Mouse (Mus musculus) kidney, adult 2 months (tissue): ENCODE measurements around the gene Lrrc75a. TPM values are rescaled to one million over a fixed set of nuclear protein-coding genes. Genes with fewer than 3 reads are reported as not detected.
A peak's percentile ranks its signal among the peaks of the same experiment; 100 is the strongest.

ENCODE experiments used
- DNase-seq: peaks from one replicate; pipeline ENCODE4 v3.0.0; 2021
- H3K27ac ChIP-seq: fragments of 200-500 bp; 2 replicates; pipeline ENCODE4 v1.5.1; 2012; ENCODE audit warnings: low read depth, low read length, control low read depth, inconsistent platforms; ENCODE audit not compliant: insufficient read depth
- H3K27me3 ChIP-seq: fragments of 200-500 bp; replicated peaks from 2 replicates; pipeline ENCODE4 v1.6.1; 2012; ENCODE audit warnings: mild to moderate bottlenecking, moderate library complexity, low read length, inconsistent platforms; ENCODE audit not compliant: control insufficient read depth, insufficient read depth
- H3K36me3 ChIP-seq: fragments of 200-500 bp; 2 replicates; pipeline ENCODE4 v1.6.1; 2012; ENCODE audit warnings: mild to moderate bottlenecking, moderate library complexity, low read length, inconsistent platforms; ENCODE audit not compliant: control insufficient read depth, insufficient read depth
- H3K4me1 ChIP-seq: fragments of 200-500 bp; 2 replicates; pipeline ENCODE4 v1.6.1; 2011; ENCODE audit warnings: low read length; ENCODE audit not compliant: control insufficient read depth, insufficient read depth
- H3K4me3 ChIP-seq: fragments of 200-500 bp; 2 replicates; pipeline ENCODE4 v1.5.1; 2011; ENCODE audit warnings: mild to moderate bottlenecking, low read depth, low read length, control low read depth; ENCODE audit not compliant: insufficient read depth
- CTCF ChIP-seq: fragments of 200-500 bp; conservative IDR thresholded peaks from 2 replicates; pipeline ENCODE4 v1.5.1; 2011; ENCODE audit warnings: low read depth, mild to moderate bottlenecking, control low read depth, low read length, moderate library complexity, mixed read lengths; ENCODE audit not compliant: insufficient read depth, insufficient read length
- POLR2A ChIP-seq: fragments of 200-500 bp; IDR thresholded peaks from one replicate; pipeline ENCODE4 v1.6.1; 2011; ENCODE audit warnings: low read depth, low read length, control low read depth
- WGBS: fragments of 180-500 bp; shearing (Covaris S2); methylation state at CpG from one replicate; pipeline ENCODE4 v1.1.7; 2018; 5-methylcytosine and 5-hydroxymethylcytosine counted together
- polyA plus RNA-seq: library from polyadenylated mRNA; depleted of rRNA; stranded (reverse); fragments of >200 nt; gene quantifications from 2 replicates; pipeline ENCODE4 v1.2.3, GENCODE M21; 2012

Gene Lrrc75a
- polyA plus RNA-seq, 1 experiment, result 8.0 TPM

DNA sequence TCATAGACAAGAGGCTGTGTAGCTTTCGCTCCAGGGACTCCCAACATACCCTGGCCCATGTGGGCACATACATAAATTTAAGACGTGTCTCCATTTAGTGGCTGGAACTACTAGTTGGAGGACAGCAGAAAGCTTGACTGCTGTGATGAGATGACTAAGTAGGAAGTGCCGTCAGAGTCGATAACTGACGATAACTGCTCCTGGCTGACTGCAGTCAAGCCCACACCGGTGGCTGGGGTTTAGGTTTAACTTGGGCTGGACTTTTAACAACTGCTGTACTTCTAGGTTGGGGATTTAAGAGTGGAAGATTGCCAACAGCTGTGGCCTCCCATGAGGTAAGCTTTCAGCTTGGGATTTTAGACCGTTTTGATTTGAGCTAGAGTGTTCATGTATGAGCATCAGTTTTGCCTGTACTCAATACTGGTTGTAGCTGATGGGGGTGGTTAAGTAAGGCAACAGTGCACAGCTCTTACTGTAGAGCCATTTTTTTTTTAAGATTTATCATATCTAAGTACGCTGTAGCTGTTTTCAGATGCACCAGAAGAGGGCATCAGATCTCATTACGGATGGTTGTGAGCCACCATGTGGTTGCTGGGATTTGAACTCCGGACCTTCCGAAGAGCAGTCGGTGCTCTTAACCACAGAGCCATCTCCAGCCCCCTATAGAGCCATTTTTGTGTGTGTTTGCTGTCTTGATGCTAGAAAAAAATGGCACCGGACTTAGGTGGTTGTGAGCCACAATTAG lies 44.8 kb downstream of the Lrrc75a start:
- no peaks in the 10 kb centered on the region for H3K27me3 ChIP-seq
- DNase-seq, result peak; percentile 58
- H3K4me3 ChIP-seq, result peak overlapping the region; percentile 86
- peak overlapping the region; percentile 87 for H3K27ac ChIP-seq
- WGBS, result 3% methylated on average over 13 of the region's 13 CpGs
- H3K4me1 ChIP-seq, result peaks cover 6% of the 10 kb centered on the region; the same call in 1 of the 2 replicates
- TF ChIP-seq CTCF (no peak), POLR2A (no peak)
- peaks cover 5% of the 10 kb centered on the region for H3K36me3 ChIP-seq

DNA sequence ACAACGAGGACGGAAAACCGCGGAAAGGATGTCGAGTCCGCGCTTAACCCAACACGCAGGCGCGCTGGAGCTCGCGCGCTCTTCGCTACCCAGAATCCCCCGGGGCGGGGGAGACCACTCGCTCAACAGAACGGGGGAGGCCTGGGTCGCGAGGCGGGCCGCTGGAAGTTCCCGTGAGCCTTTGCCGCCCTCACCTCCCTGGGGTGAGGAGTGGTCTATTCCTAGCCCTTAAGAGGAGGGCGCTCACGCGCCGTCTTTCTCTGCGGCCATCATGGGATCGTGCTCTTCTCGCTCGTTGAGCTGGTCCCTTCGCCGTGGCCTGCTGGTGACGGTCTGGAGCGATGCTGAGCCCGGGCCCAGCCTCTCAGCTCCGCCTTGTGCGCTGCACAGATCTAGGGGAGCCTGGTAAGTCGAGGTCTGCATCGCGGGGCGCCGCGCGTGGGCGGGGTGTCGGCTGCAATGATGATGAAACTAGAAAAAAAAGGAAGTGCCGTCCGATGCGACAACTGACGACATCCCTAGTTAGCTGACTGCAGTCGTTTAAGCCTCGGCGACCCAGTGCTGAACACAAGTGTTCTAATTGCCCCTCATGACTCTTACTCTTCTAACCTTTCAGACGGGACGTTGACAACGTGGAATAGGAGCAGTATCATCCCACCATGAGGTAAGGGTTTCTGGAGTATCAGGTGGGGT lies 45.6 kb downstream of the Lrrc75a start:
- whole genome bisulfite sequencing, result under 1% methylated on average over 58 of the region's 58 CpGs
- Histone ChIP-seq H3K27ac (peak overlapping the region; percentile 87), H3K27me3 (no peaks in the 10 kb centered on the region), H3K36me3 (peaks cover 5% of the 10 kb centered on the region), H3K4me1 (peaks cover 6% of the 10 kb centered on the region; the same call in 1 of the 2 replicates), H3K4me3 (peak overlapping the region; percentile 86)
- peak; percentile 98 for DNase-seq
- TF ChIP-seq POLR2A, result peak; percentile 99
- TF ChIP-seq CTCF, result no peak

- peaks cover 5% of the 10 kb centered on the region for H3K36me3 ChIP-seq
- peaks cover 6% of the 10 kb centered on the region; the same call in 1 of the 2 replicates for H3K4me1 ChIP-seq
- no peak overlapping the region; the same call in 1 of the 2 replicates for H3K27ac ChIP-seq
- peak overlapping the region; percentile 63 for H3K4me3 ChIP-seq
- TF ChIP-seq CTCF, result no peak
- TF ChIP-seq POLR2A, result no peak
- 11% methylated on average over 17 of the region's 17 CpGs for WGBS
- no peak for DNase-seq
- no peaks in the 10 kb centered on the region for H3K27me3 ChIP-seq
These were observed 46.3 kb downstream of the Lrrc75a start for GRCm38 (mm10) chr11:62601732-62602618.

GRCm38 (mm10) chr11:62598571-62598970 lies 49.8 kb downstream of the Lrrc75a start:
- no peaks in the 10 kb centered on the region for H3K36me3 ChIP-seq
- DNase-seq, result no peak
- peaks cover 6% of the 10 kb centered on the region; the same call in 1 of the 2 replicates for H3K4me1 ChIP-seq
- H3K27ac ChIP-seq, result no peak overlapping the region
- H3K27me3 ChIP-seq, result no peaks in the 10 kb centered on the region
- 86% methylated on average over 4 of the region's 4 CpGs for WGBS
- H3K4me3 ChIP-seq, result no peak overlapping the region
- TF ChIP-seq CTCF (no peak), POLR2A (no peak)

GRCm38 (mm10) chr11:62591904-62592575 lies 56.3 kb downstream of the Lrrc75a start:
- Histone ChIP-seq H3K27ac (no peak overlapping the region), H3K4me1 (no peaks in the 10 kb centered on the region), H3K4me3 (no peak overlapping the region), H3K36me3 (no peaks in the 10 kb centered on the region), H3K27me3 (no peaks in the 10 kb centered on the region)
- DNase-seq, result peak; percentile 40
- TF ChIP-seq POLR2A, result no peak
- TF ChIP-seq CTCF, result no peak
- WGBS, result 76% methylated on average over 8 of the region's 8 CpGs

GRCm38 (mm10) chr11:62591026-62591425 lies 57.3 kb downstream of the Lrrc75a start:
- H3K4me3 ChIP-seq, result no peak overlapping the region
- no peak for DNase-seq
- no peaks in the 10 kb centered on the region for H3K27me3 ChIP-seq
- WGBS, result 97% methylated on average over 2 of the region's 2 CpGs
- no peak overlapping the region for H3K27ac ChIP-seq
- TF ChIP-seq CTCF (no peak), POLR2A (no peak)
- H3K4me1 ChIP-seq, result no peaks in the 10 kb centered on the region
- no peaks in the 10 kb centered on the region for H3K36me3 ChIP-seq
